Mouse (Mus musculus) liver, embryonic 15.5 days (tissue): ENCODE data around the gene Rpa3. TPM values are rescaled to one million over a fixed set of nuclear protein-coding genes. Genes with fewer than 3 reads are reported as not detected.

Experiments used
- polyA plus RNA-seq: library from polyadenylated mRNA; unstranded; fragments of >200 nt; fragmentation: Nextera tagmentation; extraction: Ambion mirVana; gene quantifications from 2 replicates; pipeline ENCODE4 v1.2.1, GENCODE M21; 2015

Rpa3 gene
- polyA plus RNA-seq, 1 experiment from 2014 or later: 89.2 TPM

Other genes starting within 250 kb of the Rpa3 start
- gene Col28a1, start 66.6 kb downstream of the Rpa3 start, polyA plus RNA-seq: 0.06 and 0.21 TPM in 2 replicates
- gene Mios, start 50.0 kb downstream of the Rpa3 start, polyA plus RNA-seq: 10.6 TPM in 2 replicates
- 16.4 and 17.3 TPM in 2 replicates for gene Umad1, start 115 bp upstream of the Rpa3 start, polyA plus RNA-seq
- 1.2 and 1.8 TPM in 2 replicates for gene Gm45062, start 277 bp upstream of the Rpa3 start, polyA plus RNA-seq